Mouse (Mus musculus) forebrain, embryonic 10.5 days (tissue): ENCODE measurements at regions not wholly inside any gene's neighbourhood (a gene's known extent, or its start where the extent isn't known, plus 50 kb on each side); places are given as distances from the start of the nearest gene placed in this dataset.

Experiments used
- DNase-seq: peaks from one replicate; pipeline ENCODE4 v3.0.0-alpha.2; 2017; ENCODE audit warnings: low spot score; ENCODE audit errors: extremely low spot score
- H3K27ac ChIP-seq: fragments of 300-500 bp; sonication (generic); 2 replicates; pipeline ENCODE4 v1.5.1; 2016; ENCODE audit warnings: mild to moderate bottlenecking
- H3K27me3 ChIP-seq: fragments of 300-500 bp; sonication (generic); 2 replicates; pipeline ENCODE4 v1.6.1; 2016; ENCODE audit warnings: mild to moderate bottlenecking; ENCODE audit not compliant: poor library complexity, severe bottlenecking
- H3K36me3 ChIP-seq: fragments of 300-500 bp; sonication (generic); replicated peaks from 2 replicates; pipeline ENCODE4 v1.6.1; 2016; ENCODE audit warnings: mild to moderate bottlenecking, moderate library complexity
- H3K4me1 ChIP-seq: fragments of 300-500 bp; sonication (generic); 2 replicates; pipeline ENCODE4 v1.6.1; 2016
- H3K4me3 ChIP-seq: fragments of 300-500 bp; sonication (generic); 2 replicates; pipeline ENCODE4 v1.5.1; 2016; ENCODE audit warnings: mild to moderate bottlenecking, moderate library complexity
- H3K9me3 ChIP-seq: fragments of 300-500 bp; sonication (generic); 2 replicates; pipeline ENCODE4 v1.6.1; 2016; ENCODE audit warnings: mild to moderate bottlenecking, moderate library complexity
- WGBS: fragments of 180-500 bp; shearing (Covaris S2); methylation state at CpG from one replicate; pipeline ENCODE4 v1.1.7; 2016; 5-methylcytosine and 5-hydroxymethylcytosine counted together

- Histone ChIP-seq H3K4me3 (no peak overlapping the region), H3K27ac (no peak overlapping the region), H3K27me3 (no peaks in the 10 kb centered on the region), H3K4me1 (no peaks in the 10 kb centered on the region), H3K36me3 (no peaks in the 10 kb centered on the region), H3K9me3 (no peaks in the 10 kb centered on the region)
- no peak for DNase-seq
- WGBS = 84% methylated on average over 2 of the region's 2 CpGs
Measured at GRCm38 (mm10) chr12:59834809-59835208, 615.3 kb upstream of the Fbxo33 start.

GRCm38 (mm10) chr12:59822918-59823317 is 603.4 kb upstream of the Fbxo33 start:
- Histone ChIP-seq H3K4me1 (no peaks in the 10 kb centered on the region), H3K36me3 (no peaks in the 10 kb centered on the region), H3K27ac (no peak overlapping the region), H3K27me3 (no peaks in the 10 kb centered on the region), H3K9me3 (no peaks in the 10 kb centered on the region), H3K4me3 (no peak overlapping the region)
- no peak for DNase-seq
- 84% methylated on average over 3 of the region's 3 CpGs for WGBS

GRCm38 (mm10) chr12:59822435-59822834 is 602.9 kb upstream of the Fbxo33 start:
- no peak for DNase-seq

GRCm38 (mm10) chr12:59821698-59822097 is 602.2 kb upstream of the Fbxo33 start:
- Histone ChIP-seq H3K36me3 (no peaks in the 10 kb centered on the region), H3K4me1 (no peaks in the 10 kb centered on the region), H3K9me3 (no peaks in the 10 kb centered on the region), H3K4me3 (no peak overlapping the region), H3K27me3 (no peaks in the 10 kb centered on the region), H3K27ac (no peak overlapping the region)
- no peak for DNase-seq
- WGBS = 87% methylated on average over 2 of the region's 2 CpGs

More at GRCm38 (mm10) chr12:59822435-59822834, 602.9 kb upstream of the Fbxo33 start:
- no peak overlapping the region for H3K4me3 ChIP-seq
- H3K27ac ChIP-seq = no peak overlapping the region
- no peaks in the 10 kb centered on the region for H3K9me3 ChIP-seq
- no peaks in the 10 kb centered on the region for H3K4me1 ChIP-seq
- 67% methylated on average over 2 of the region's 2 CpGs for WGBS
- H3K27me3 ChIP-seq = no peaks in the 10 kb centered on the region
- H3K36me3 ChIP-seq = no peaks in the 10 kb centered on the region

- H3K27ac ChIP-seq = no peak overlapping the region
- no peaks in the 10 kb centered on the region; the same call in 1 of the 2 replicates for H3K4me1 ChIP-seq
- no peaks in the 10 kb centered on the region for H3K9me3 ChIP-seq
- H3K27me3 ChIP-seq = no peaks in the 10 kb centered on the region
- no peak overlapping the region for H3K4me3 ChIP-seq
- no peaks in the 10 kb centered on the region for H3K36me3 ChIP-seq
- no peak for DNase-seq
- 68% methylated on average over 4 of the region's 4 CpGs for whole genome bisulfite sequencing
Measured at GRCm38 (mm10) chr12:59815965-59816364, 596.4 kb upstream of the Fbxo33 start.

- Histone ChIP-seq H3K27ac (no peak overlapping the region), H3K9me3 (no peaks in the 10 kb centered on the region), H3K27me3 (no peaks in the 10 kb centered on the region), H3K4me3 (no peak overlapping the region), H3K4me1 (no peaks in the 10 kb centered on the region; the same call in 1 of the 2 replicates), H3K36me3 (no peaks in the 10 kb centered on the region)
- WGBS = 90% methylated on average over 13 of the region's 13 CpGs
- DNase-seq = no peak
Measured at GRCm38 (mm10) chr12:59814356-59814755, 594.8 kb upstream of the Fbxo33 start.

- Histone ChIP-seq H3K4me3 (no peak overlapping the region), H3K9me3 (no peaks in the 10 kb centered on the region), H3K4me1 (no peaks in the 10 kb centered on the region), H3K27me3 (no peaks in the 10 kb centered on the region), H3K27ac (no peak overlapping the region), H3K36me3 (no peaks in the 10 kb centered on the region)
- DNase-seq = no peak
- WGBS = 28% methylated on average over 2 of the region's 2 CpGs
Measured at GRCm38 (mm10) chr12:59809224-59809623, 589.7 kb upstream of the Fbxo33 start.

- DNase-seq = no peak
- Histone ChIP-seq H3K4me1 (no peaks in the 10 kb centered on the region), H3K9me3 (no peaks in the 10 kb centered on the region), H3K4me3 (no peak overlapping the region), H3K36me3 (no peaks in the 10 kb centered on the region), H3K27ac (no peak overlapping the region), H3K27me3 (no peaks in the 10 kb centered on the region)
- 64% methylated on average over 3 of the region's 3 CpGs for WGBS
Measured at GRCm38 (mm10) chr12:59798051-59798450, 578.5 kb upstream of the Fbxo33 start.

- Histone ChIP-seq H3K4me3 (no peak overlapping the region), H3K36me3 (no peaks in the 10 kb centered on the region), H3K4me1 (no peaks in the 10 kb centered on the region), H3K9me3 (no peaks in the 10 kb centered on the region), H3K27me3 (no peaks in the 10 kb centered on the region), H3K27ac (no peak overlapping the region)
- no peak for DNase-seq
- WGBS = 53% methylated on average over 4 of the region's 4 CpGs
Measured at GRCm38 (mm10) chr12:59791473-59791872, 571.9 kb upstream of the Fbxo33 start.

- Histone ChIP-seq H3K27ac (no peak overlapping the region), H3K36me3 (no peaks in the 10 kb centered on the region), H3K4me1 (no peaks in the 10 kb centered on the region), H3K27me3 (no peaks in the 10 kb centered on the region), H3K9me3 (no peaks in the 10 kb centered on the region), H3K4me3 (no peak overlapping the region)
- 85% methylated on average over 4 of the region's 4 CpGs for WGBS
- no peak for DNase-seq
Measured at GRCm38 (mm10) chr12:59786831-59787230, 567.3 kb upstream of the Fbxo33 start.

- Histone ChIP-seq H3K9me3 (no peaks in the 10 kb centered on the region), H3K27me3 (no peaks in the 10 kb centered on the region), H3K4me1 (no peaks in the 10 kb centered on the region), H3K4me3 (no peak overlapping the region), H3K36me3 (no peaks in the 10 kb centered on the region), H3K27ac (no peak overlapping the region)
- WGBS = 89% methylated on average over 1 of the region's 1 CpGs
- DNase-seq = no peak
Measured at GRCm38 (mm10) chr12:59770980-59771379, 551.5 kb upstream of the Fbxo33 start.

GRCm38 (mm10) chr12:59762260-59762659 is 542.7 kb upstream of the Fbxo33 start:
- Histone ChIP-seq H3K4me3 (no peak overlapping the region), H3K9me3 (no peaks in the 10 kb centered on the region), H3K27ac (no peak overlapping the region), H3K36me3 (no peaks in the 10 kb centered on the region), H3K27me3 (no peaks in the 10 kb centered on the region), H3K4me1 (no peaks in the 10 kb centered on the region)
- no peak for DNase-seq
- 90% methylated on average over 1 of the region's 1 CpGs for WGBS

GRCm38 (mm10) chr12:59744768-59745167 is 525.2 kb upstream of the Fbxo33 start:
- Histone ChIP-seq H3K27ac (no peak overlapping the region), H3K4me3 (no peak overlapping the region), H3K36me3 (no peaks in the 10 kb centered on the region), H3K4me1 (no peaks in the 10 kb centered on the region), H3K9me3 (no peaks in the 10 kb centered on the region), H3K27me3 (no peaks in the 10 kb centered on the region)
- no peak for DNase-seq
- WGBS = 90% methylated on average over 2 of the region's 2 CpGs

GRCm38 (mm10) chr12:59743211-59743610 is 523.7 kb upstream of the Fbxo33 start:
- no peaks in the 10 kb centered on the region for H3K36me3 ChIP-seq
- H3K9me3 ChIP-seq = no peaks in the 10 kb centered on the region
- 92% methylated on average over 11 of the region's 11 CpGs for WGBS
- no peaks in the 10 kb centered on the region for H3K4me1 ChIP-seq
- no peak overlapping the region for H3K27ac ChIP-seq
- DNase-seq = no peak
- no peaks in the 10 kb centered on the region for H3K27me3 ChIP-seq
- no peak overlapping the region for H3K4me3 ChIP-seq
